Mouse (Mus musculus): ENCODE measurements at regions not wholly inside any gene's neighbourhood (a gene's known extent, or its start where the extent isn't known, plus 50 kb on each side); places are given as distances from the start of the nearest gene placed in this dataset.

DNA sequence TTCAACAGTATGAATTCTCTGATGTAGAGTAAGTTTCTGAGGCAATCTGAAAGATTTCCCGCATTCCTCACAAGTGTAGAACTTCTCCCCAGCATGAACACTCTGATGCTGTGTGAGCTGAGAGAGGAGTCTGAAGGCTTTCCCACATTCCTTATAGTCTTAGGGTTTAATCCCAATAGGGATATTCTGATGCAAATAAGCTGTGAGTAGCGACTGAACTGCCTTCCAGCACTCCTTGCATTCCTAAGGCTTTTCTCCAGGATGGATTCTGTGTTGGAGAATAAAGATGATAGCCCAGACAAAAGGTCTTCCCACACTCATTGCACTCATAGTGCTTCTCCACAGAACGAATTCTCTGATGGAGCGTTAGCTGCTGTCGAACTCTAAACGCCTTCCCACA lies 152.6 kb upstream of the Api5 start:
- Histone ChIP-seq H3K4me2 (replicated peaks; ENCODE audit: low read depth, low read length) (no peak overlapping the region), H3K27ac (ENCODE audit: low read depth, low read length) (no peak overlapping the region), H3K9me3 (ENCODE audit: control insufficient read depth, low read length) (no peaks in the 10 kb centered on the region), H3K4me3 (ENCODE audit: low read depth, low read length) (no peak overlapping the region), H3K9ac (ENCODE audit: low read depth, low read length) (no peak overlapping the region), H3K27me3 (ENCODE audit: control insufficient read depth, insufficient read depth, low read length) (no peaks in the 10 kb centered on the region), H3K4me1 (replicated peaks; ENCODE audit: control insufficient read depth, insufficient read depth, low read length) (no peaks in the 10 kb centered on the region), H3K36me3 (ENCODE audit: control insufficient read depth, insufficient read depth, low read length) (no peaks in the 10 kb centered on the region)
- ATAC-seq (ENCODE audit: low FRiP score) (no peak), DNase-seq (ENCODE audit: low spot score) (no peak)
- 68% methylated on average over 6 of the region's 6 CpGs for WGBS

GRCm38 (mm10) chr2:94587255-94587654 lies 149.3 kb upstream of the Api5 start:
- no peaks in the 10 kb centered on the region for H3K27me3 ChIP-seq (ENCODE audit: control insufficient read depth, insufficient read depth, low read length)
- no peak overlapping the region for H3K4me3 ChIP-seq (ENCODE audit: low read depth, low read length)
- WGBS, result 73% methylated on average over 1 of the region's 1 CpGs
- no peak for ATAC-seq (ENCODE audit: low FRiP score)
- no peak for DNase-seq (ENCODE audit: low spot score)
- H3K4me1 ChIP-seq (replicated peaks; ENCODE audit: control insufficient read depth, insufficient read depth, low read length), result no peaks in the 10 kb centered on the region
- no peak overlapping the region for H3K9ac ChIP-seq (ENCODE audit: low read depth, low read length)
- H3K4me2 ChIP-seq (replicated peaks; ENCODE audit: low read depth, low read length), result no peak overlapping the region
- H3K9me3 ChIP-seq (ENCODE audit: control insufficient read depth, low read length), result no peaks in the 10 kb centered on the region
- H3K27ac ChIP-seq (ENCODE audit: low read depth, low read length), result no peak overlapping the region
- no peaks in the 10 kb centered on the region for H3K36me3 ChIP-seq (ENCODE audit: control insufficient read depth, insufficient read depth, low read length)

DNA sequence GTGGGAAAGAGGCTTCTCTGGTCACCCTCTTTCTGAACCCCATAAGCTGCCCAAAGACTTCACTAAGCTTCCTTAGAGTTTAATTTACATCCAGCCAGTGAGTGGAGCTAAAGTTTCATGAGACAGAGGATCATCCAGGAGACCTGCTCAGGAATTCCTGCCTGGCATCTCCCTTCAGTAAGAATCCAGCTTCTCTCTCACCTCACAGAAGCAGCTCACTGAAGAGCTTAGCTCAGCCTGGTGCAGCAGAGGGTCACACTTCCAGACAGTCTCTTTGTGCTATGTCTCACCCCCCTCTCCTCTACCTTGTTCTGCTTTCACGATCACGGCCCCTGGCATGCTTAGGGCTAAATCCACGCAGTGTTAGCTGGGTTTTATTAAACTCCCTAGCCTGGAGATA lies 133.7 kb upstream of the Api5 start:
- no peaks in the 10 kb centered on the region for H3K9me3 ChIP-seq (ENCODE audit: control insufficient read depth, low read length)
- 63% methylated on average over 3 of the region's 3 CpGs for WGBS
- H3K27me3 ChIP-seq (ENCODE audit: control insufficient read depth, insufficient read depth, low read length), result no peaks in the 10 kb centered on the region
- no peak for ATAC-seq (ENCODE audit: low FRiP score)
- no peak overlapping the region for H3K4me2 ChIP-seq (replicated peaks; ENCODE audit: low read depth, low read length)
- no peaks in the 10 kb centered on the region for H3K4me1 ChIP-seq (replicated peaks; ENCODE audit: control insufficient read depth, insufficient read depth, low read length)
- H3K36me3 ChIP-seq (ENCODE audit: control insufficient read depth, insufficient read depth, low read length), result no peaks in the 10 kb centered on the region
- H3K4me3 ChIP-seq (ENCODE audit: low read depth, low read length), result no peak overlapping the region
- no peak overlapping the region for H3K27ac ChIP-seq (ENCODE audit: low read depth, low read length)
- DNase-seq (ENCODE audit: low spot score), result no peak
- no peak overlapping the region for H3K9ac ChIP-seq (ENCODE audit: low read depth, low read length)

DNA sequence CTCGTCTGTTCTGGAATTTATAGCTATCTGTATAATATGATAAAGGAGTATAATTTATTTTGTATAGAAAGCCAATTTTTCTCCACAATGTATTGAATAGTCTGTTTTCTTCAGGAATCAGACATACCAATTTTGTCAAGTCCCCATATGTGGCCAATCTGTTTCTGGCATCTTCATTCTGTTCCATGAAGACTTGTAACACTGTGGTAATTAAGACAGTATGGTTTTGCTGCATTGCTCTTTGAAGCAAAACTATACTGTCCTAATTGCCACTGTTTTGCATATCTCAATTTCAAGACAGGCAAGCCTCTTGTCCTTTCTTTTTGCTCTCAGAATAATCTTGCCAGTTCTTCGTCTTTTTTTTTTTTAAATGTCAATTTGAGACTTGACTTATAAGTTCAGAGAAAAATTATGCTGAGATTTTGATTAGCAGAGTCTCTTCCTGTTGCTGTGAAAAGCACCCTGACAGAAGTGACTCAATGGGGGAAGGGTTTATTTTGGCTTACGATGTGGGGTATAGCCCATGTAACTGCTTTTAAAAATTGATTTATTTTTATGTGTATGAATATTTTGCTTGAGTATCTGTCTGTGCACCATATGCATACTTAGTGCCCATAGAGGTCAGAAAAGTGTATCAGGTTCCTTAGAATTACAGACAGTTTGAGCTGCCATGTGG lies 103.4 kb upstream of the Api5 start:
- DNase-seq (ENCODE audit: low spot score) (no peak), ATAC-seq (ENCODE audit: low FRiP score) (no peak)
- H3K27me3 ChIP-seq (ENCODE audit: control insufficient read depth, insufficient read depth, low read length), result no peaks in the 10 kb centered on the region
- no peak overlapping the region for H3K27ac ChIP-seq (ENCODE audit: low read depth, low read length)
- H3K4me3 ChIP-seq (ENCODE audit: low read depth, low read length), result no peak overlapping the region
- H3K9ac ChIP-seq (ENCODE audit: low read depth, low read length), result no peak overlapping the region
- H3K4me2 ChIP-seq (replicated peaks; ENCODE audit: low read depth, low read length), result no peak overlapping the region
- WGBS, result 87% methylated on average over 3 of the region's 3 CpGs
- H3K4me1 ChIP-seq (replicated peaks; ENCODE audit: control insufficient read depth, insufficient read depth, low read length), result no peaks in the 10 kb centered on the region
- no peaks in the 10 kb centered on the region for H3K36me3 ChIP-seq (ENCODE audit: control insufficient read depth, insufficient read depth, low read length)
- no peaks in the 10 kb centered on the region for H3K9me3 ChIP-seq (ENCODE audit: control insufficient read depth, low read length)

GRCm38 (mm10) chr2:94536631-94537030 lies 98.7 kb upstream of the Api5 start:
- H3K4me3 ChIP-seq (ENCODE audit: low read depth, low read length), result no peak overlapping the region
- DNase-seq (ENCODE audit: low spot score) (no peak), ATAC-seq (ENCODE audit: low FRiP score) (no peak)
- H3K9me3 ChIP-seq (ENCODE audit: control insufficient read depth, low read length), result no peaks in the 10 kb centered on the region
- no peaks in the 10 kb centered on the region for H3K27me3 ChIP-seq (ENCODE audit: control insufficient read depth, insufficient read depth, low read length)
- H3K9ac ChIP-seq (ENCODE audit: low read depth, low read length), result no peak overlapping the region
- no peaks in the 10 kb centered on the region for H3K4me1 ChIP-seq (replicated peaks; ENCODE audit: control insufficient read depth, insufficient read depth, low read length)
- 87% methylated on average over 4 of the region's 4 CpGs for WGBS
- no peak overlapping the region for H3K27ac ChIP-seq (ENCODE audit: low read depth, low read length)
- no peak overlapping the region for H3K4me2 ChIP-seq (replicated peaks; ENCODE audit: low read depth, low read length)
- H3K36me3 ChIP-seq (ENCODE audit: control insufficient read depth, insufficient read depth, low read length), result no peaks in the 10 kb centered on the region

GRCm38 (mm10) chr2:94531175-94531574 lies 93.2 kb upstream of the Api5 start:
- no peak for DNase-seq (ENCODE audit: low spot score)
- Histone ChIP-seq H3K9ac (ENCODE audit: low read depth, low read length) (no peak overlapping the region), H3K4me2 (replicated peaks; ENCODE audit: low read depth, low read length) (no peak overlapping the region), H3K27me3 (ENCODE audit: control insufficient read depth, insufficient read depth, low read length) (no peaks in the 10 kb centered on the region), H3K36me3 (ENCODE audit: control insufficient read depth, insufficient read depth, low read length) (no peaks in the 10 kb centered on the region), H3K27ac (ENCODE audit: low read depth, low read length) (no peak overlapping the region), H3K9me3 (ENCODE audit: control insufficient read depth, low read length) (no peaks in the 10 kb centered on the region), H3K4me1 (replicated peaks; ENCODE audit: control insufficient read depth, insufficient read depth, low read length) (no peaks in the 10 kb centered on the region), H3K4me3 (ENCODE audit: low read depth, low read length) (no peak overlapping the region)
- WGBS, result 31% methylated on average over 5 of the region's 5 CpGs
- ATAC-seq (ENCODE audit: low FRiP score), result no peak

GRCm38 (mm10) chr2:94524536-94524935 lies 86.6 kb upstream of the Api5 start:
- 32% methylated on average over 6 of the region's 6 CpGs for WGBS
- ATAC-seq (ENCODE audit: low FRiP score), result no peak
- H3K27me3 ChIP-seq (ENCODE audit: control insufficient read depth, insufficient read depth, low read length), result no peaks in the 10 kb centered on the region

GRCm38 (mm10) chr2:94516866-94517265 lies 78.9 kb upstream of the Api5 start:
- no peaks in the 10 kb centered on the region for H3K9me3 ChIP-seq (ENCODE audit: control insufficient read depth, low read length)
- no peak for ATAC-seq (ENCODE audit: low FRiP score)
- H3K4me3 ChIP-seq (ENCODE audit: low read depth, low read length), result no peak overlapping the region
- 82% methylated on average over 1 of the region's 1 CpGs for WGBS
- no peak overlapping the region for H3K27ac ChIP-seq (ENCODE audit: low read depth, low read length)
- H3K9ac ChIP-seq (ENCODE audit: low read depth, low read length), result no peak overlapping the region
- no peaks in the 10 kb centered on the region for H3K36me3 ChIP-seq (ENCODE audit: control insufficient read depth, insufficient read depth, low read length)
- no peak overlapping the region for H3K4me2 ChIP-seq (replicated peaks; ENCODE audit: low read depth, low read length)
- no peak for DNase-seq (ENCODE audit: low spot score)
- no peaks in the 10 kb centered on the region; the same call in 1 of the 2 replicates for H3K4me1 ChIP-seq (replicated peaks; ENCODE audit: control insufficient read depth, insufficient read depth, low read length)
- no peaks in the 10 kb centered on the region for H3K27me3 ChIP-seq (ENCODE audit: control insufficient read depth, insufficient read depth, low read length)

More at GRCm38 (mm10) chr2:94524536-94524935, 86.6 kb upstream of the Api5 start:
- Histone ChIP-seq H3K27ac (ENCODE audit: low read depth, low read length) (no peak overlapping the region), H3K36me3 (ENCODE audit: control insufficient read depth, insufficient read depth, low read length) (no peaks in the 10 kb centered on the region), H3K4me2 (replicated peaks; ENCODE audit: low read depth, low read length) (no peak overlapping the region), H3K9me3 (ENCODE audit: control insufficient read depth, low read length) (no peaks in the 10 kb centered on the region), H3K4me3 (ENCODE audit: low read depth, low read length) (no peak overlapping the region), H3K9ac (ENCODE audit: low read depth, low read length) (no peak overlapping the region), H3K4me1 (replicated peaks; ENCODE audit: control insufficient read depth, insufficient read depth, low read length) (no peaks in the 10 kb centered on the region; the same call in 1 of the 2 replicates)
- DNase-seq (ENCODE audit: low spot score), result peak; percentile 65

DNA sequence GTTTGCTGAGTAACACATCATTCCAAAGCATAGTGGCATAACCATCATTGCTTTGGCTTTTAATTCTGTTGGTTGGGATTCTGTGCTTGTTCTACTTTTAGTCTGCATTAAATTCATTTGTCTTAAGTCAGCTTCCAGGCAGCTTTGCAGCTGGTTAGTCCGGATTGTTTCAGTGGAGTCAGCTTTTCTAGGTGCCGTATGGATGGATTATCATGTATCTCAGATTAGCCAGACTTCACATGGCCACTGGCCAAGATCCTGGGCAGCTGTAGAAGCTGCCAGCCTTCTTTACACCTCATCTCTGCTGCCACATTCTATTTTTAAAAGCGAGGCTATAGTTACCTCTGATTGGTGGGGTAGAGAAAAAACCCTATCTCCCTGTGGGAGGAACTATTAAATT lies 74.1 kb upstream of the Api5 start:
- H3K36me3 ChIP-seq (ENCODE audit: control insufficient read depth, insufficient read depth, low read length), result no peaks in the 10 kb centered on the region
- 73% methylated on average over 3 of the region's 3 CpGs for WGBS
- ATAC-seq (ENCODE audit: low FRiP score) (no peak), DNase-seq (ENCODE audit: low spot score) (no peak)
- H3K9ac ChIP-seq (ENCODE audit: low read depth, low read length), result no peak overlapping the region
- no peak overlapping the region for H3K4me2 ChIP-seq (replicated peaks; ENCODE audit: low read depth, low read length)
- H3K27ac ChIP-seq (ENCODE audit: low read depth, low read length), result no peak overlapping the region
- no peak overlapping the region for H3K4me3 ChIP-seq (ENCODE audit: low read depth, low read length)
- no peaks in the 10 kb centered on the region for H3K27me3 ChIP-seq (ENCODE audit: control insufficient read depth, insufficient read depth, low read length)
- no peaks in the 10 kb centered on the region for H3K4me1 ChIP-seq (replicated peaks; ENCODE audit: control insufficient read depth, insufficient read depth, low read length)
- H3K9me3 ChIP-seq (ENCODE audit: control insufficient read depth, low read length), result no peaks in the 10 kb centered on the region

Data from hindbrain, embryonic 11.5 days (tissue).